Comparison of ENCODE assay signal across 8 mouse cellular contexts in the genomic region with DNA sequence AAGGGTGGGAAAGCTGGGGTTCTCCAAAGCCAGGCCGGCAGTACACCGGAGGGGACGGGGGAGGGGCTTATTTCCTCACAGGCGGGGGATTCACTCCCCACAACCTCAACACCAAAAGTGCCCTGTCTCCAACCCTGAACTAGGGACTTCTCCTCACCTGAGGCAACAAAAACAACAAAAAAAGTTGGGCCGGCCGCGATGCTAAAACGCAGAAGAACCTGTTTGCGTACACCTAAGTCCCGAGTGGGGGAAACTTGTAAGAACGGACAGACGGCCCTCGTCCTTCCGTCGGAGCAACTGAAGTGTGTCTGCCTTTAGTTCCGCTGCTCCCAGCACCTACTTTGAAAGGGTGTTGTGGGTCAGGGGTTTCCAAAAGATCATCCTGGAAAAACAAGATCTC. TPM values are rescaled to one million over a fixed set of nuclear protein-coding genes. Genes with fewer than 3 reads are reported as not detected.
DNase-seq lines count a peak whose midpoint lies in the region; ATAC-seq and TF ChIP-seq lines count a peak whose summit lies in the region.

No protein-coding gene starts in this region.

- no peak for ATAC-seq in hindbrain, embryonic 13.5 days (ENCODE audit: low FRiP score)

- no peak for TF ChIP-seq CTCF in left cerebral cortex, adult 2 months (IDR thresholded peaks at IDR 0.05)

- 0% methylated on average over 16 of the region's 16 CpGs for WGBS in hindbrain, embryonic 13.5 days

- no peaks in the 10 kb centered on the region for H3K27me3 ChIP-seq in hindbrain, embryonic 13.5 days

- no peaks in the 10 kb centered on the region for H3K36me3 ChIP-seq in hindbrain, embryonic 13.5 days

- peak overlapping the region; percentile 54 for H3K4me2 ChIP-seq in hindbrain, embryonic 13.5 days

- H3K9ac ChIP-seq in hindbrain, embryonic 13.5 days = peak overlapping the region; percentile 59

- H3K9me3 ChIP-seq in hindbrain, embryonic 13.5 days = no peaks in the 10 kb centered on the region

- H3K4me3 ChIP-seq in hindbrain, embryonic 13.5 days = peak overlapping the region; percentile 42
- H3K4me3 ChIP-seq in left cerebral cortex, adult 2 months = peak overlapping the region; percentile 64

- peaks cover 14% of the 10 kb centered on the region for H3K4me1 ChIP-seq in hindbrain, embryonic 13.5 days (replicated peaks)

- no peak overlapping the region for H3K27ac ChIP-seq in hindbrain, embryonic 13.5 days
- peak overlapping the region; percentile 44 for H3K27ac ChIP-seq in left cerebral cortex, adult 2 months

- intact Hi-C loops in left cerebral cortex, adult 2 months (cut with DNase I) = loop anchor here (5.0 kb wide), 2 partner anchors 399 to 414 kb away; no protein-coding TSS in a partner anchor

- DNase-seq in NIH3T3 (ENCODE audit: low read depth) = peak; percentile 63
- peak; percentile 33 for DNase-seq in cerebellum, adult 9-10 months
- peak; percentile 26 for DNase-seq in forelimb bud, embryonic 11.5 days (ENCODE audit: low read depth, low spot score)
- peak; percentile 17 to 24 for DNase-seq in left cerebral cortex, adult 2 months (ENCODE audit: extremely low spot score in 1 of 2, low spot score in 2 of 2)
- DNase-seq in lung, postnatal 4 days = peak; percentile 57 to 64
- peak; percentile 15 for DNase-seq in right cerebral cortex, adult 18-20 months
- peak; percentile 39 for DNase-seq in urinary bladder, adult 2 months (ENCODE audit: low spot score)

RNA-seq across cellular contexts. Expression of gene Kif18a, which starts 2.5 kb away (rescaled TPM):
- 6.6 and 7.9 TPM in 2 replicates for polyA plus RNA-seq in hindbrain, embryonic 13.5 days (2015; fragmentation: Nextera tagmentation; extraction: Ambion mirVana)
- total RNA-seq in left cerebral cortex, adult 2 months (2021) = 1 to 10 TPM in 1 of 2 experiments, under 1 TPM in 1; 0.91 to 1.1 TPM
- 1.1 and 1.3 TPM in 2 replicates for polyA plus RNA-seq in urinary bladder, adult 2 months (2012; rRNA removed)

RNA-seq across cellular contexts. Expression of gene Mettl15, which starts 2.5 kb away (rescaled TPM):
- 7.6 and 9.5 TPM in 2 replicates for polyA plus RNA-seq in hindbrain, embryonic 13.5 days (2015; fragmentation: Nextera tagmentation; extraction: Ambion mirVana)
- 1 to 10 TPM; 5.3 to 5.4 TPM for total RNA-seq in left cerebral cortex, adult 2 months (2021)
- polyA plus RNA-seq in urinary bladder, adult 2 months (2012; rRNA removed) = 7.4 and 10.2 TPM in 2 replicates
